Mouse (Mus musculus): ENCODE measurements around the gene Smap2. TPM values are rescaled to one million over a fixed set of nuclear protein-coding genes. Genes with fewer than 3 reads are reported as not detected.
A peak's percentile ranks its signal among the peaks of the same experiment; 100 is the strongest.

Gene Smap2
- polyA plus RNA-seq, 1 experiment from 2014 or later = 17.1 TPM

DNA sequence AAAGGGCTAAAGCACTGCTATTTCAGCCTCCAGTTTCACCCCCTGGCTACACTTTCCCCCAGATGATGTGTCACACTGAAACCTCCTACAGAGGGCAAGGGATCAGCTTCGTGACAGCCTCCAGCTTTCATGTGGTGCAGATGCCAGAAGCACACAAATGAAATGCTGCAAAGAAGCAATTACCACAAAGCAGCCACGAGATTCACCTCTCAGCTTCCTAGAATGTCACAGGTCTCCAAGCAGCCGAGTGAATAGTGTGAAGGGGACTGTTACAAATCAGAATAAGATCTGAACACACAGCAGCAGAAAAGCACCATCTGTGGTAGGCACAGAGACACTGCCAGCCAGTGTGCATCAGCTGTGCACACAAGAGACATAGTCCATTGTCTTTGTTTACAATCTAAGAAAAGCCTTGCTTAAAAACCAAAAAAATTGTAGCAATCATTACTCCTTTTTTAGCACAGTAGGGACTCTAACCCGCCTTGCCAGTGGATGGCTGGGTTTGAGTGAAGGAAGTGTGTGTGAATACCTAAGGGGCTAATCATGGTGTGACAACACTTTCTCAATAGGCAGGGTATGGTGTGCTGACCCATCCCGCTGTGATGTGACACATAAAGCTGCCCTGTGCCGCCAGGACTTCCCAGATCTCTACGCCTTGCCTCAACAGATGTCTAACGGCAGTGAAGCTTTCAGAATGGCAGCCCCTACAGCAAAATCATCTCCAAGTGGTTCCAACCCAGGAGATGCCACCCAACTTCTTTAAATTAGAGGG lies 14.5 kb downstream of the Smap2 start:
- H3K9me3 ChIP-seq (ENCODE audit: control insufficient read depth, low read length) = no peaks in the 10 kb centered on the region
- no peaks in the 10 kb centered on the region for H3K27me3 ChIP-seq (ENCODE audit: control insufficient read depth, insufficient read depth, low read length)
- WGBS = 15% methylated on average over 8 of the region's 8 CpGs
- no peaks in the 10 kb centered on the region for H3K36me3 ChIP-seq (ENCODE audit: control insufficient read depth, insufficient read depth, low read length)
- ATAC-seq (replicated peaks; ENCODE audit: low FRiP score) (peak; percentile 80), DNase-seq (ENCODE audit: low spot score) (no peak)
- H3K27ac ChIP-seq (ENCODE audit: low read depth, low read length) = no peak overlapping the region; the same call in 1 of the 2 replicates
- no peak overlapping the region for H3K9ac ChIP-seq (ENCODE audit: low read length)
- H3K4me2 ChIP-seq (ENCODE audit: low read depth, low read length, severe bottlenecking) = no peak overlapping the region
- no peak overlapping the region for H3K4me3 ChIP-seq (ENCODE audit: low read depth, low read length)
- peaks cover 11% of the 10 kb centered on the region for H3K4me1 ChIP-seq (replicated peaks; ENCODE audit: control insufficient read depth, insufficient read depth, low read length)

DNA sequence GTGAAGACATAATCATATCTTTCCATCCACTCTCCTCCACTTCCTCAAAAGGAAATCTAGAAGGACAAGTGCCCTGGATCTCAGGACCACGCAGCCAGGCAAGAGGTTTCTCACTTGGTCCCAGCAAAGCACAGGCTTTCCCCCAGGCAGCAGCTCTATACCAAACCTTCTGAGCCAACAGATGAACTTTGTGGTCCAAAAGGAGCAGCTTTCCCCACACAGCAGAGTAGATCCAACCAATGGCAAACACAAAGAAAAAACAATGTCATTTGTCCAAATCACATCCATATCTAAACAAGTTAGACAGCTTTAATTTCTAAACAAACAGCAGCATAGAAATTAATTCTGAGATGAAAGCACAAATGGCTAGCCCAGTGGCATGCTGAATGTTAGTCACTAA lies 15.4 kb downstream of the Smap2 start:
- Histone ChIP-seq H3K36me3 (ENCODE audit: control insufficient read depth, insufficient read depth, low read length) (no peaks in the 10 kb centered on the region), H3K4me3 (ENCODE audit: low read depth, low read length) (no peak overlapping the region), H3K9ac (ENCODE audit: low read length) (no peak overlapping the region), H3K27ac (ENCODE audit: low read depth, low read length) (no peak overlapping the region), H3K9me3 (ENCODE audit: control insufficient read depth, low read length) (no peaks in the 10 kb centered on the region), H3K4me2 (ENCODE audit: low read depth, low read length, severe bottlenecking) (no peak overlapping the region), H3K27me3 (ENCODE audit: control insufficient read depth, insufficient read depth, low read length) (no peaks in the 10 kb centered on the region), H3K4me1 (replicated peaks; ENCODE audit: control insufficient read depth, insufficient read depth, low read length) (peaks cover 11% of the 10 kb centered on the region)
- 75% methylated on average over 1 of the region's 1 CpGs for WGBS
- DNase-seq (ENCODE audit: low spot score) = no peak
- no peak for ATAC-seq (replicated peaks; ENCODE audit: low FRiP score)

DNA sequence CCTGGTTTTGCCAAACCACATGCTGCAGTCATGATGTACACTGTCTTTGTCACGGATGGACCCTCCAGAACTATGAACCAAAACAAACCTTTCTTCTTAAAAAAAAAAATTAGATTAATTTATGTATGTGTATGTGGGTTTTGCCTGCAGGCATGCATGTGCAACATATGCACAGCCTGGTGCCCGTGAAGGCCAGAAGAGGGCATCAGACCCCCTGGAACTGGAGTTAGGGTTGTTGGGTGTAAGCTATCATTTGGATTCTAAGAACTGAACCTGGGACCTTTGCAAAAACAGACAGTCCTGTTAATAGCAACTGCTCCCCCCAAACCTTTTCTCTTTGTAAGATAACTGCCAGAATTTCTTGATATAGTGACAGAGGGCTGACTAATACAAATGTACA lies 16.0 kb downstream of the Smap2 start:
- no peak overlapping the region for H3K4me3 ChIP-seq (ENCODE audit: low read depth, low read length)
- 82% methylated on average over 2 of the region's 2 CpGs for WGBS
- no peak for ATAC-seq (replicated peaks; ENCODE audit: low FRiP score)
- peaks cover 11% of the 10 kb centered on the region for H3K4me1 ChIP-seq (replicated peaks; ENCODE audit: control insufficient read depth, insufficient read depth, low read length)
- DNase-seq (ENCODE audit: low spot score) = no peak
- H3K9ac ChIP-seq (ENCODE audit: low read length) = no peak overlapping the region
- H3K27ac ChIP-seq (ENCODE audit: low read depth, low read length) = no peak overlapping the region
- no peaks in the 10 kb centered on the region for H3K36me3 ChIP-seq (ENCODE audit: control insufficient read depth, insufficient read depth, low read length)
- H3K9me3 ChIP-seq (ENCODE audit: control insufficient read depth, low read length) = no peaks in the 10 kb centered on the region
- no peaks in the 10 kb centered on the region for H3K27me3 ChIP-seq (ENCODE audit: control insufficient read depth, insufficient read depth, low read length)
- H3K4me2 ChIP-seq (ENCODE audit: low read depth, low read length, severe bottlenecking) = no peak overlapping the region

DNA sequence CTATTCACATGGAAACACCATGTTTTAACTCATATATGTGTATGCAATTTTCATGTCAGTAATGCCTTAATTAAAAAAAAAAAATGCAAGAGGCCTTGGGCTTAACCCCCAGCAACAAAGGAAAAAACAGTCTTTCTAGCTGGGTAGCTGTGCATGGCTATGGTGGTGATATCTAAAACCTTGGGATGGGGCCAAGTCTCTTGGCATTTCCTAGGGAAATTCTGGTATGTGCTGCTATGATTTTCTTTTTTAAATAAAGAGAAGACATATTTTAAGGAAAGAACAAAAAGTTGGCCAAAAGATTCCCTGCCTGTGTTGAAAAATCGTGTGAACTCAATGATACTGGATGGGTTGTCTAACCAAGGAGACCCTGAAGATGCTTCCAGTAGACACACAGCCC lies 21.1 kb downstream of the Smap2 start:
- no peak overlapping the region for H3K4me2 ChIP-seq (ENCODE audit: low read depth, low read length, severe bottlenecking)
- no peaks in the 10 kb centered on the region for H3K4me1 ChIP-seq (replicated peaks; ENCODE audit: control insufficient read depth, insufficient read depth, low read length)
- WGBS = 80% methylated on average over 1 of the region's 1 CpGs
- DNase-seq (ENCODE audit: low spot score) (no peak), ATAC-seq (replicated peaks; ENCODE audit: low FRiP score) (no peak)
- no peaks in the 10 kb centered on the region for H3K36me3 ChIP-seq (ENCODE audit: control insufficient read depth, insufficient read depth, low read length)
- no peaks in the 10 kb centered on the region for H3K27me3 ChIP-seq (ENCODE audit: control insufficient read depth, insufficient read depth, low read length)
- no peak overlapping the region for H3K4me3 ChIP-seq (ENCODE audit: low read depth, low read length)
- no peak overlapping the region for H3K27ac ChIP-seq (ENCODE audit: low read depth, low read length)
- no peaks in the 10 kb centered on the region for H3K9me3 ChIP-seq (ENCODE audit: control insufficient read depth, low read length)
- H3K9ac ChIP-seq (ENCODE audit: low read length) = no peak overlapping the region

DNA sequence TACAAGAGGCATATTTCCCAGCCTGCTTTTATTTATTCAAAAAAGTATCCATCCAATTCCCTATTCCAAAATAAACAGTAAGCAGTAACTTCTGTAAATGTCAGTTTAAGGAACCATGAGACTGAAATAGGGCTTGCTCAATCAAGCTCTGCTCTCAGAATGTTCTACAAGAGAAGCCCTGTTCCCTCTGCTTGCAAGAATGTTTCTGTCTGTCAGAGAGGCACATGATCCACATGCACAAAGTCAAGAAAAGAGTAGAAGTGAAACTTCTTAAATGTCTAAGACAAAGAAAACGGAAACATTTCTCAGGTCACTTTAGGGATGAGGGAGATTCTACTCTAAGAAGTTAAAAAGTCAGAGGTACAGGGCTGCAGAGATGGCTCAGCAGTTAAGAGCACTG lies 24.0 kb downstream of the Smap2 start:
- Histone ChIP-seq H3K4me3 (ENCODE audit: low read depth, low read length) (no peak overlapping the region), H3K27me3 (ENCODE audit: control insufficient read depth, insufficient read depth, low read length) (no peaks in the 10 kb centered on the region), H3K27ac (ENCODE audit: low read depth, low read length) (no peak overlapping the region), H3K9me3 (ENCODE audit: control insufficient read depth, low read length) (no peaks in the 10 kb centered on the region; the same call in 1 of the 2 replicates), H3K36me3 (ENCODE audit: control insufficient read depth, insufficient read depth, low read length) (no peaks in the 10 kb centered on the region), H3K9ac (ENCODE audit: low read length) (no peak overlapping the region), H3K4me1 (replicated peaks; ENCODE audit: control insufficient read depth, insufficient read depth, low read length) (no peaks in the 10 kb centered on the region), H3K4me2 (ENCODE audit: low read depth, low read length, severe bottlenecking) (no peak overlapping the region)
- no peak for DNase-seq (ENCODE audit: low spot score)
- 80% methylated on average over 1 of the region's 1 CpGs for WGBS
- no peak for ATAC-seq (replicated peaks; ENCODE audit: low FRiP score)

DNA sequence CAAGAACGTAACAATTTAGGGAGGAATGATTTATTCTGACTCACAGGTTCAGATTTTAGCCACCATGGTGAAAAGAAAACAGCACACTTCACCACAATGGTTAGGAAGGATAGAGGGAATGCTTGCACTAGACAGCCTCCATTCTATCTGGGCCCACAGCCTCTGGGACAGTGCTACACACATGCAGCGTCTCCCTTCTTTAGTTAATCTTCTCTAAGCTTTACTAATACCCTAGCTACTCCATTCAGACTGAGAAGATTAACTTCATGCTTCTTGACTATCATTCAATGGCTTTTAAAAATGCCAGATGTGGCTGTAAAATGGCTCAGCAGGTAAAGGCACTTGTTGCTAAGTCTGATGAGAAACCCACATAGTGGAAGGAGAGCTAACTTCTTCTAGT lies 24.8 kb downstream of the Smap2 start:
- H3K4me2 ChIP-seq (ENCODE audit: low read depth, low read length, severe bottlenecking) = no peak overlapping the region
- H3K27me3 ChIP-seq (ENCODE audit: control insufficient read depth, insufficient read depth, low read length) = no peaks in the 10 kb centered on the region
- no peak overlapping the region for H3K9ac ChIP-seq (ENCODE audit: low read length)
- WGBS = 40% methylated on average over 2 of the region's 2 CpGs
- no peak for DNase-seq (ENCODE audit: low spot score)
- no peak overlapping the region for H3K27ac ChIP-seq (ENCODE audit: low read depth, low read length)
- no peak overlapping the region for H3K4me3 ChIP-seq (ENCODE audit: low read depth, low read length)
- H3K36me3 ChIP-seq (ENCODE audit: control insufficient read depth, insufficient read depth, low read length) = no peaks in the 10 kb centered on the region
- no peaks in the 10 kb centered on the region; the same call in 1 of the 2 replicates for H3K9me3 ChIP-seq (ENCODE audit: control insufficient read depth, low read length)
- no peak for ATAC-seq (replicated peaks; ENCODE audit: low FRiP score)
- no peaks in the 10 kb centered on the region for H3K4me1 ChIP-seq (replicated peaks; ENCODE audit: control insufficient read depth, insufficient read depth, low read length)

DNA sequence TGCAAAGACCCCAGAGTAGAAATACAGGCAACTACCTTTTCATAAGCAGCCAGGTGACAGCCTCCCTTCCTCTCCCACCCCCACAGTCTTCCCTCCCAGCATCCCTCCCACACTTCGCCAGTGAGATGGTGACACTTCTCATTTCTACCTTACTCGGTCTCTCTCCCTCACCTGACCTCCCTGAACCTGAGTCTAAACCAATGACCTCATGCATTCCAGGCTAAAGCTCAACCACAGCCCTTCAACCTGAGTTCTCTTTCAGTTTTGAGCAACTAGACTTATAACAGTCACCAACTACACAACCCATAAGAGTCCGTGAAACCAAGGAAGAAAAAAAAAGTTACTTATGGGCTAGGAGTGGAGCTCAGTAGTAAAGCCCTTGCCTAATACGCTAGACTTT lies 29.7 kb downstream of the Smap2 start:
- ATAC-seq (replicated peaks; ENCODE audit: low FRiP score) (no peak), DNase-seq (ENCODE audit: low spot score) (no peak)
- WGBS = 93% methylated on average over 4 of the region's 4 CpGs
- no peaks in the 10 kb centered on the region; the same call in 1 of the 2 replicates for H3K9me3 ChIP-seq (ENCODE audit: control insufficient read depth, low read length)
- no peak overlapping the region for H3K4me2 ChIP-seq (ENCODE audit: low read depth, low read length, severe bottlenecking)
- no peak overlapping the region for H3K27ac ChIP-seq (ENCODE audit: low read depth, low read length)
- no peak overlapping the region for H3K9ac ChIP-seq (ENCODE audit: low read length)
- H3K4me3 ChIP-seq (ENCODE audit: low read depth, low read length) = no peak overlapping the region
- no peaks in the 10 kb centered on the region for H3K4me1 ChIP-seq (replicated peaks; ENCODE audit: control insufficient read depth, insufficient read depth, low read length)
- H3K36me3 ChIP-seq (ENCODE audit: control insufficient read depth, insufficient read depth, low read length) = no peaks in the 10 kb centered on the region
- no peaks in the 10 kb centered on the region for H3K27me3 ChIP-seq (ENCODE audit: control insufficient read depth, insufficient read depth, low read length)

DNA sequence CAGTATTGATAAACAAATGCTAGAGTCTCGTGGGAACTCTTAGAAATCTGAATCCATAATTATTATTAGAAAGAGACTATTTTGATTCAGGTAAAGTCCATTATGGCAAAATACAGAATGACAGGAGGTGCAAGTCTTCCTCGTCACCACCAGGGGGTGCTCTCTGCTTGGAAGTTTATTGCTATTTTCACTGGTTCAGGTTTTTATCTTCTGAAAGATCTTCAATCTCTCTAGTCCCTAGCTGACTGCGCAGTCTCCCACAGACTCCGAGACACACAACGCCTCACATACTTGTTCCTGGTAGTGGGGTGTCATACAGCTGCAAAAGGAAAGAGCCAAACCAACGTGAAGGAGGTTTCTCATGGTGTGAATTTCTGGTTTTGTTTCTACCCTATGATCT lies 30.6 kb downstream of the Smap2 start:
- no peak overlapping the region for H3K4me3 ChIP-seq (ENCODE audit: low read depth, low read length)
- no peak overlapping the region for H3K4me2 ChIP-seq (ENCODE audit: low read depth, low read length, severe bottlenecking)
- no peaks in the 10 kb centered on the region for H3K4me1 ChIP-seq (replicated peaks; ENCODE audit: control insufficient read depth, insufficient read depth, low read length)
- H3K9ac ChIP-seq (ENCODE audit: low read length) = no peak overlapping the region
- ATAC-seq (replicated peaks; ENCODE audit: low FRiP score) (no peak), DNase-seq (ENCODE audit: low spot score) (no peak)
- no peaks in the 10 kb centered on the region for H3K36me3 ChIP-seq (ENCODE audit: control insufficient read depth, insufficient read depth, low read length)
- H3K27me3 ChIP-seq (ENCODE audit: control insufficient read depth, insufficient read depth, low read length) = no peaks in the 10 kb centered on the region
- 31% methylated on average over 6 of the region's 6 CpGs for WGBS
- H3K27ac ChIP-seq (ENCODE audit: low read depth, low read length) = no peak overlapping the region
- no peaks in the 10 kb centered on the region; the same call in 1 of the 2 replicates for H3K9me3 ChIP-seq (ENCODE audit: control insufficient read depth, low read length)

DNA sequence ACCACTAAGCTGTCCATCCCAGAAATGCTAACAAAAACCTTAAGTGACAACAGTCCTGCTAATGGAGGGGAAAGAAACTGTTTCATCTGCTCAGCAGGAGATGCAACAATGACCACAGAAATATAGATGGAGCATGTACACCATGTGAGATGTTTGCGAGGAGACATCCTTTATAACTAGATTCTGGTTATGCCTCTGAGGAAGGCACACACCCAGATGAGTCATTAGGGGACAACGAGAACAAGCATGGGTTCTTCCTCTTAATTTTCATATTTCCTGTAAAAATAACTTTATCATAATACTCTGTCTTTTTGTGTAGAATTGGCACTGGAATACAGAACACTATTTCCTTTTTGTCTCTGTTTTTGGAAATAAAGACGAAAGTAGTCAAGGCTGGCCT lies 38.8 kb downstream of the Smap2 start:
- H3K9ac ChIP-seq (ENCODE audit: low read length) = no peak overlapping the region
- no peak for DNase-seq (ENCODE audit: low spot score)
- 95% methylated on average over 3 of the region's 3 CpGs for WGBS

More for the DNA sequence above, 38.8 kb downstream of the Smap2 start:
- Histone ChIP-seq H3K4me3 (ENCODE audit: low read depth, low read length) (no peak overlapping the region), H3K4me2 (ENCODE audit: low read depth, low read length, severe bottlenecking) (no peak overlapping the region), H3K27me3 (ENCODE audit: control insufficient read depth, insufficient read depth, low read length) (no peaks in the 10 kb centered on the region), H3K36me3 (ENCODE audit: control insufficient read depth, insufficient read depth, low read length) (no peaks in the 10 kb centered on the region), H3K27ac (ENCODE audit: low read depth, low read length) (no peak overlapping the region), H3K4me1 (replicated peaks; ENCODE audit: control insufficient read depth, insufficient read depth, low read length) (no peaks in the 10 kb centered on the region), H3K9me3 (ENCODE audit: control insufficient read depth, low read length) (no peaks in the 10 kb centered on the region)
- no peak for ATAC-seq (replicated peaks; ENCODE audit: low FRiP score)

Measured in forebrain, embryonic 11.5 days (tissue).